Comparison of ENCODE assay signal across 19 mouse cellular contexts in genomic region chr9:54520286-54520685, GRCm38 (mm10). TPM values are rescaled to one million over a fixed set of nuclear protein-coding genes. Genes with fewer than 3 reads are reported as not detected.
"Had no signal": no experiment of that assay in that cellular context is flagged by ENCODE, and none has a peak within 500 bp of the region (broad histone marks: within the 10 kb centered on the region; RNA-seq: fewer than 3 reads in every experiment).

No protein-coding gene starts in this region.

- H3K4me2 ChIP-seq: limb, embryonic 15.5 days; liver, embryonic 13.5 days; midbrain, embryonic 13.5 days; neural tube, embryonic 15.5 days had no signal

- H3K9ac ChIP-seq: limb, embryonic 15.5 days; liver, embryonic 13.5 days; midbrain, embryonic 13.5 days; neural tube, embryonic 15.5 days had no signal

- ATAC-seq: hindbrain, postnatal 0 days; midbrain, embryonic 13.5 days had no signal

- DNase-seq: layer of hippocampus, adult 9-11 months; layer of hippocampus, postnatal 36 days; liver, embryonic 13.5 days; lung, adult 18-20 months; right cerebral cortex, adult 18-20 months; thymus, adult 18-20 months; thymus, postnatal 14 days had no signal

- H3K9me3 ChIP-seq: limb, embryonic 15.5 days; liver, embryonic 13.5 days; midbrain, embryonic 13.5 days; neural tube, embryonic 15.5 days had no signal

- H3K4me3 ChIP-seq: limb, embryonic 15.5 days; liver, embryonic 13.5 days; midbrain, embryonic 13.5 days; neural tube, embryonic 15.5 days had no signal

- H3K36me3 ChIP-seq: limb, embryonic 15.5 days; liver, embryonic 13.5 days; midbrain, embryonic 13.5 days; neural tube, embryonic 15.5 days had no signal

- H3K27ac ChIP-seq: hindbrain, postnatal 0 days; limb, embryonic 15.5 days; liver, embryonic 13.5 days; midbrain, embryonic 13.5 days; neural tube, embryonic 15.5 days had no signal

- H3K4me1 ChIP-seq: limb, embryonic 15.5 days; liver, embryonic 13.5 days; midbrain, embryonic 13.5 days; neural tube, embryonic 15.5 days had no signal

- H3K27me3 ChIP-seq: limb, embryonic 15.5 days; liver, embryonic 13.5 days; midbrain, embryonic 13.5 days; neural tube, embryonic 15.5 days had no signal

RNA-seq across cellular contexts. Expression of gene Sh2d7, which starts 18.5 kb away (rescaled TPM):
- total RNA-seq: hindbrain, postnatal 0 days; left cerebral cortex, postnatal 25 days; megakaryocyte progenitor cell, adult 5-6 weeks; midbrain, postnatal 0 days had no signal
- polyA plus RNA-seq: intestine, embryonic 14.5 days; limb, embryonic 11.5 days; limb, embryonic 15.5 days; liver, embryonic 13.5 days; lung, embryonic 16.5 days; midbrain, embryonic 13.5 days; neural tube, embryonic 11.5 days; neural tube, embryonic 15.5 days; stomach, embryonic 14.5 days had no signal
